30 mouse cellular contexts compared by ENCODE assay signal in the genomic region with DNA sequence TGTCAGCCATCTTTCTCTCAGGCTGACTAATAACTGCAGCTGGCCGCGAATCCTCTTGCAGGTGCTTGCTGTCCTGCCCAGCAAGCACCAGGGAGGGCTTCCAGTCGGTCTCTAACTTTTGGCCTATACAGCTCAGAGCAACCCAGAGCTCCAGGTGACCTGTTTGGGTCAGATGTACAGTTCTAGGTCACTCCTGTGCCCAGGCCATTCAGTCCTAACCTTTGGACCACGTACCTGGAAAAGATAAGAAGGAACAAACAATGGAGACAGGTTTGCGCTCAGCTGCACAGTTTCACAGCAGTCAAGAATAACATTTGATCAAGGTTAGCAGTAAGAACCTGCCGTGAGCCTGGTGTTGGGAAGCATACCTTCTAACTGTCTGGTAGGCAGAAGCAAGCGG. TPM values are rescaled to one million over a fixed set of nuclear protein-coding genes. Genes with fewer than 3 reads are reported as not detected.
DNase-seq lines count a peak whose midpoint lies in the region; ATAC-seq and TF ChIP-seq lines count a peak whose summit lies in the region.
"Had no signal": no experiment of that assay in that cellular context is flagged by ENCODE, and none has a peak within 500 bp of the region (broad histone marks: within the 10 kb centered on the region; RNA-seq: fewer than 3 reads in every experiment).

No protein-coding gene starts in this region.

- TF ChIP-seq POLR2A in heart, adult 2 months (IDR thresholded peaks at IDR 0.05; ENCODE audit: insufficient read depth, low read depth, low read length): 0 out of 2 replicates have a peak, but pooled peaks have one; percentile 23

- TF ChIP-seq EP300 in heart, adult 2 months (IDR thresholded peaks at IDR 0.05; ENCODE audit: insufficient read depth, low read depth, low read length): no peak
- peak; percentile 10; the same call in 1 of the 2 replicates for TF ChIP-seq EP300 in liver, postnatal 0 days (IDR thresholded peaks at IDR 0.05; ENCODE audit: low read depth)

- DNase-seq in heart, adult 2 months: no peak
- no peak for DNase-seq in heart, embryonic 10.5 days (ENCODE audit: low spot score)
- DNase-seq in liver, postnatal 0 days: no peak
- DNase-seq in yolk sac, embryonic 10.5 days (ENCODE audit: low spot score): peak; percentile 71
- no peak for DNase-seq in spleen, postnatal 10 days (ENCODE audit: low spot score in 2 of 2)
- no peak for DNase-seq in layer of hippocampus, postnatal 36 days
- DNase-seq: adrenal gland, postnatal 14 days; cerebellum, adult 11 months; cerebellum, adult 9-10 months; embryo, embryonic 11 days; gastrocnemius, postnatal 25 days; heart, adult 18-20 months; heart, postnatal 10 days; kidney, adult 8-10 months; kidney, postnatal 25 days; lung, postnatal 36 days; right cerebral cortex, adult 18-20 months; thymus, postnatal 25 days had no signal

- H3K4me1 ChIP-seq in heart, adult 2 months (ENCODE audit: control insufficient read depth, insufficient read depth, low read length): no peaks in the 10 kb centered on the region; the same call in 1 of the 2 replicates
- peaks cover 7% of the 10 kb centered on the region for H3K4me1 ChIP-seq in heart, embryonic 10.5 days
- H3K4me1 ChIP-seq in intestine, postnatal 0 days (replicated peaks; ENCODE audit: control insufficient read depth, insufficient read depth, low read length): no peaks in the 10 kb centered on the region; the same call in 1 of the 2 replicates
- H3K4me1 ChIP-seq in liver, postnatal 0 days (ENCODE audit: insufficient read depth): peaks cover 24% of the 10 kb centered on the region

- H3K9me3 ChIP-seq in heart, embryonic 10.5 days: no peaks in the 10 kb centered on the region
- no peaks in the 10 kb centered on the region for H3K9me3 ChIP-seq in intestine, postnatal 0 days (ENCODE audit: control insufficient read depth)
- H3K9me3 ChIP-seq in liver, postnatal 0 days (ENCODE audit: low read length): no peaks in the 10 kb centered on the region
- H3K9me3 ChIP-seq: embryonic facial prominence, embryonic 12.5 days; heart, embryonic 13.5 days; hindbrain, embryonic 10.5 days; hindbrain, embryonic 15.5 days had no signal

- 74% methylated on average over 7 of the region's 7 CpGs for WGBS in heart, adult 2 months
- 79% methylated on average over 7 of the region's 7 CpGs for WGBS in heart, embryonic 10.5 days
- 44% methylated on average over 7 of the region's 7 CpGs for WGBS in intestine, postnatal 0 days
- 62% methylated on average over 7 of the region's 7 CpGs for WGBS in liver, postnatal 0 days (ENCODE audit: insufficient replicate concordance)

- no peak overlapping the region for H3K9ac ChIP-seq in heart, adult 2 months (ENCODE audit: low read depth, low read length)
- no peak overlapping the region for H3K9ac ChIP-seq in intestine, postnatal 0 days (ENCODE audit: low read depth, low read length)
- no peak overlapping the region for H3K9ac ChIP-seq in liver, postnatal 0 days (replicated peaks)
- H3K9ac ChIP-seq: embryonic facial prominence, embryonic 12.5 days; heart, embryonic 13.5 days; hindbrain, embryonic 15.5 days had no signal

- intact Hi-C loops in heart, adult 2 months (cut with DNase I): no loop called here

- no peak overlapping the region for H3K4me2 ChIP-seq in intestine, postnatal 0 days (replicated peaks; ENCODE audit: low read depth)
- no peak overlapping the region for H3K4me2 ChIP-seq in liver, postnatal 0 days (ENCODE audit: low read depth, low read length)
- H3K4me2 ChIP-seq: embryonic facial prominence, embryonic 12.5 days; heart, embryonic 13.5 days; hindbrain, embryonic 15.5 days; midbrain, embryonic 11.5 days had no signal

- H3K27me3 ChIP-seq in heart, adult 2 months (ENCODE audit: control insufficient read depth, insufficient read depth, low read length): no peaks in the 10 kb centered on the region
- peaks cover 52% of the 10 kb centered on the region for H3K27me3 ChIP-seq in heart, embryonic 10.5 days (ENCODE audit: insufficient read depth, poor library complexity, severe bottlenecking)
- H3K27me3 ChIP-seq in intestine, postnatal 0 days (replicated peaks; ENCODE audit: control insufficient read depth, insufficient read depth, low read length): 0 out of 2 replicates have a peak, but pooled peaks cover 2% of the 10 kb centered on the region
- H3K27me3 ChIP-seq in liver, postnatal 0 days (ENCODE audit: insufficient read depth, low read length): peaks cover 12% of the 10 kb centered on the region
- H3K27me3 ChIP-seq: Patski had no signal

- no peak for TF ChIP-seq CTCF in heart, adult 2 months (IDR thresholded peaks at IDR 0.05)
- TF ChIP-seq CTCF in intestine, postnatal 0 days (IDR thresholded peaks at IDR 0.05; ENCODE audit: low read depth): no peak
- TF ChIP-seq CTCF in liver, postnatal 0 days (IDR thresholded peaks at IDR 0.05; ENCODE audit: low read depth): no peak

- no peaks in the 10 kb centered on the region for H3K79me2 ChIP-seq in heart, adult 2 months (replicated peaks; ENCODE audit: control insufficient read depth, insufficient read depth, low read length)

- no peak overlapping the region for H3K27ac ChIP-seq in heart, adult 2 months
- H3K27ac ChIP-seq in heart, embryonic 10.5 days: no peak overlapping the region
- peak overlapping the region; percentile 50; the same call in 1 of the 2 replicates for H3K27ac ChIP-seq in intestine, postnatal 0 days (ENCODE audit: low read depth, low read length)
- H3K27ac ChIP-seq in liver, postnatal 0 days (ENCODE audit: low read depth): peak overlapping the region; percentile 80
- H3K27ac ChIP-seq: embryonic facial prominence, embryonic 12.5 days; heart, embryonic 13.5 days; hindbrain, embryonic 10.5 days; hindbrain, embryonic 15.5 days; left cerebral cortex, adult 2 months had no signal

- H3K4me3 ChIP-seq in heart, adult 2 months: no peak overlapping the region
- no peak overlapping the region for H3K4me3 ChIP-seq in heart, embryonic 10.5 days
- no peak overlapping the region for H3K4me3 ChIP-seq in intestine, postnatal 0 days (ENCODE audit: low read depth, low read length)
- H3K4me3 ChIP-seq in liver, postnatal 0 days (ENCODE audit: low read depth, low read length): no peak overlapping the region
- H3K4me3 ChIP-seq: embryonic facial prominence, embryonic 12.5 days; heart, embryonic 13.5 days; hindbrain, embryonic 10.5 days; hindbrain, embryonic 15.5 days; left cerebral cortex, adult 2 months had no signal

- ATAC-seq in intestine, postnatal 0 days: peak; percentile 66
- peak; percentile 83 for ATAC-seq in liver, postnatal 0 days
- ATAC-seq: forebrain, embryonic 14.5 days; inflammation-experienced regulatory T-cells, adult 6 months; midbrain, embryonic 16.5 days; Patski had no signal

- H3K36me3 ChIP-seq in heart, adult 2 months (ENCODE audit: control insufficient read depth, insufficient read depth, low read length): no peaks in the 10 kb centered on the region
- no peaks in the 10 kb centered on the region for H3K36me3 ChIP-seq in heart, embryonic 10.5 days
- H3K36me3 ChIP-seq in intestine, postnatal 0 days (ENCODE audit: control insufficient read depth, insufficient read depth): peaks cover 8% of the 10 kb centered on the region; the same call in 1 of the 2 replicates
- H3K36me3 ChIP-seq in liver, postnatal 0 days (replicated peaks; ENCODE audit: insufficient read depth, low read length): peaks cover 7% of the 10 kb centered on the region
- H3K36me3 ChIP-seq: embryonic facial prominence, embryonic 12.5 days; heart, embryonic 13.5 days; hindbrain, embryonic 10.5 days; hindbrain, embryonic 15.5 days had no signal

RNA-seq across cellular contexts. Expression of a gene that starts 5.1 kb away (rescaled TPM):
- 10 to 100 TPM; 10.5 to 11.0 TPM for total RNA-seq in heart, adult 2 months (2021)
- polyA plus RNA-seq in heart, adult 2 months (2012; rRNA removed): 5.5 and 8.1 TPM in 2 replicates
- 0.18 and 0.46 TPM in 2 replicates for polyA plus RNA-seq in heart, embryonic 10.5 days (2016; fragmentation: Nextera tagmentation; extraction: Ambion mirVana)
- polyA plus RNA-seq in intestine, postnatal 0 days (2015; fragmentation: Nextera tagmentation; extraction: Ambion mirVana): 11.7 and 11.9 TPM in 2 replicates
- 10.8 and 12.1 TPM in 2 replicates for polyA plus RNA-seq in liver, postnatal 0 days (2015; fragmentation: Nextera tagmentation; extraction: Ambion mirVana)
- total RNA-seq in layer of hippocampus, postnatal 36 days (2021): 1 to 10 TPM; 6.0 to 6.5 TPM
- total RNA-seq: MEL had no signal

RNA-seq across cellular contexts. Expression of a gene that starts 17.0 kb away (rescaled TPM):
- 10 to 100 TPM; 24.4 to 28.7 TPM for total RNA-seq in heart, adult 2 months (2021)
- polyA plus RNA-seq in heart, adult 2 months (2012; rRNA removed): 14.7 and 21.3 TPM in 2 replicates
- 35.4 and 36.6 TPM in 2 replicates for polyA plus RNA-seq in heart, embryonic 10.5 days (2016; fragmentation: Nextera tagmentation; extraction: Ambion mirVana)
- polyA plus RNA-seq in intestine, postnatal 0 days (2015; fragmentation: Nextera tagmentation; extraction: Ambion mirVana): 15.0 and 16.3 TPM in 2 replicates
- 17.1 and 18.0 TPM in 2 replicates for polyA plus RNA-seq in liver, postnatal 0 days (2015; fragmentation: Nextera tagmentation; extraction: Ambion mirVana)
- 10 to 100 TPM in 1 of 2 experiments, 1 to 10 TPM in 1; 9.9 to 12.6 TPM for total RNA-seq in layer of hippocampus, postnatal 36 days (2021)

RNA-seq across cellular contexts. Expression of a gene that starts 24.6 kb away (rescaled TPM):
- 1 to 10 TPM; 4.4 to 4.6 TPM for total RNA-seq in heart, adult 2 months (2021)
- 5.4 and 6.3 TPM in 2 replicates for polyA plus RNA-seq in heart, adult 2 months (2012; rRNA removed)
- 8.8 and 9.4 TPM in 2 replicates for polyA plus RNA-seq in heart, embryonic 10.5 days (2016; fragmentation: Nextera tagmentation; extraction: Ambion mirVana)
- polyA plus RNA-seq in intestine, postnatal 0 days (2015; fragmentation: Nextera tagmentation; extraction: Ambion mirVana): 8.9 and 9.1 TPM in 2 replicates
- 6.8 and 7.7 TPM in 2 replicates for polyA plus RNA-seq in liver, postnatal 0 days (2015; fragmentation: Nextera tagmentation; extraction: Ambion mirVana)
- total RNA-seq in layer of hippocampus, postnatal 36 days (2021): 1 to 10 TPM; 3.8 to 3.9 TPM

RNA-seq across cellular contexts. Expression of a gene that starts 49.8 kb away (rescaled TPM):
- total RNA-seq in heart, adult 2 months (2021): 10 to 100 TPM; 57.2 to 60.7 TPM
- 38.7 and 69.5 TPM in 2 replicates for polyA plus RNA-seq in heart, adult 2 months (2012; rRNA removed)
- polyA plus RNA-seq in heart, embryonic 10.5 days (2016; fragmentation: Nextera tagmentation; extraction: Ambion mirVana): 57.0 and 63.2 TPM in 2 replicates
- polyA plus RNA-seq in intestine, postnatal 0 days (2015; fragmentation: Nextera tagmentation; extraction: Ambion mirVana): 20.7 and 21.3 TPM in 2 replicates
- polyA plus RNA-seq in liver, postnatal 0 days (2015; fragmentation: Nextera tagmentation; extraction: Ambion mirVana): 22.7 and 24.6 TPM in 2 replicates
- 10 to 100 TPM; 70.9 to 73.4 TPM for total RNA-seq in layer of hippocampus, postnatal 36 days (2021)

Comparison
In these comparisons a context has a peak if more than half of its experiments do, and no peak if none do; other contexts are left out.
1. H3K27ac ChIP-seq: peak in intestine, postnatal 0 days (single experiment) and liver, postnatal 0 days (single experiment); none in heart, adult 2 months (single experiment) and heart, embryonic 10.5 days (single experiment).